Mouse (Mus musculus): ENCODE results near the gene Map4k1.

GRCm38 (mm10) chr7:29044302-29044701 is 62.5 kb downstream of the Map4k1 start:
- TF ChIP-seq TAL1 (IDR thresholded peaks at IDR 0.05; ENCODE audit: low read length): no peak
- TF ChIP-seq GATA1 (IDR thresholded peaks at IDR 0.05; ENCODE audit: low read length): no peak
